Mouse (Mus musculus): ENCODE results near the gene Agtr2. TPM values are rescaled to one million over a fixed set of nuclear protein-coding genes. Genes with fewer than 3 reads are reported as not detected.

The Agtr2 gene
- 2.5 and 22.8 TPM in 2 replicates for polyA plus RNA-seq (2012; rRNA removed)

GRCm38 (mm10) chrX:21484414-21484813 is at the start of gene Agtr2:
TSS of gene Agtr2 (plus strand) at chrX:21484544.

Other genes with a start within 250 kb of the Agtr2 start
- 0.09 TPM in 1 of 2 replicates, not detected in the other for gene Slc6a14, start 230.4 kb downstream of the Agtr2 start, polyA plus RNA-seq (2012; rRNA removed)

All from central nervous system, embryonic 14 days (tissue).